Mouse (Mus musculus): ENCODE data around the gene Bglap. TPM values are rescaled to one million over a fixed set of nuclear protein-coding genes. Genes with fewer than 3 reads are reported as not detected.
"Not testable (repeated sequence)": the region's sequence is repeated elsewhere in the genome, so short reads cannot be mapped to it uniquely, and the experiment has no call there.

The Bglap gene
- total RNA-seq (2022), result not detected

- no peak for DNase-seq (ENCODE audit: low spot score)
Observed at GRCm38 (mm10) chr3:88384364-88384763, at the start of gene Bglap. TSS of gene Bglap (minus strand) at chr3:88384464.

- not testable (repeated sequence) for DNase-seq (ENCODE audit: low spot score)
Observed at GRCm38 (mm10) chr3:88428639-88429038, 44.4 kb upstream of the Bglap start.

DNA sequence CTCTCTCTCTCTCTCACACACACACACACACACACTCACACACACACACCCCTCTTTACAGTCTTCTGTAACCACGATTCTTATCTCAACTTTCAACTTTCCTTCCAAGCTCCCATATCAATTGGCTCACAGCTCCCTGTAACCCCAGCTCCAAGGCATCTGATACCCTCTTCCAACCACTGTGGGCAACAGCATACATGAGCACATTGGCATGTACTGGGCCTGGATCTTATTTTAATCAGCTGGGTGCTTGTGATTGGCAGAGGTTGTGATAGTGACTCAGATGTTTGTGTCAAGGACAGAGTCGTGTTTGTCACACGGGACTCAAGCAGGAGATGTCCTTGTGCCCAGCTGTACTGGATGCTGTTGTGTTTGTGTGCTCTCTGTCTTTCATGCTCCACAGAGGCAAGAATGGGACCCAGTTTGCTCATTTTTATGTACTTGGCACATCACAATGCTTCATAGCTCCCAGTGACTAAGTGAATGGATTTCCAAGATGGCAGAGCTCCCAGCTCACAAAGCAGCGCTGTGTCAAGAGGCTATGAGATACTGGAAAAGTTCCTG is 43.2 kb upstream of the Bglap start:
- DNase-seq (ENCODE audit: low spot score), result no peak

DNA sequence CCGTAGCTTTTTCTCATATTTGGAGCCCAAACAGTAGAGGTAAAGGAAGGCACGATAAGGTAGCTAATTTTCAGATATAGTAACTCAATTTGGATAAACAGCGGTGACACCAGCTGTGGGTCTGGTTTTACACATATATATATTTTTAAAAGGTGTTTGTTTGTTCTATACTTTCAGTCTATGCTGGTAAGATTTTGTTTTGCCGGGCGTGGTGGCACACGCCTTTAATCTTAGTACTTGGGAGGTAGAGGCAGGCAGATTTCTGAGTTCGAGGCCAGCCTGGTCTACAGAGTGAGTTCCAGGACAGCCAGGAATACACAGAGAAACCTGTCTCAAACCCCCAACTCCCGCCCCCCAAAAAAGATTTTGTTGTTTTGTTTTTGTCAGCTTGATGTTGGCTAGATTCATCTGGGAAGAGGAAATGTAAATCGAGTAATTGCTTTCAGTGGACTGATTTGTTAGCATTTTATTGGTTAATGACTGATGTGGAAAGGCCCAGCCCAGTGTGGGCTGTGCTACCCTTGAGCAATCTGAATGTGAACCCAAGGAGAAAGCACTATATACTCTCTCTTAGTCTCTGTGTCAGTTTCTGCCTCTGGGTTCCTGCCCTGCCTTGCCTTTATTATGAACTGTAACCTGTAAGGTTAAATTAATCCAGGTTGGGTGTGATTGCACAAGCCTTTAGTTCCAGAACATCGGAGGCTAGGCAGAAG is 41.6 kb upstream of the Bglap start:
- no peak for DNase-seq (ENCODE audit: low spot score)

- DNase-seq (ENCODE audit: low spot score), result no peak
Observed at GRCm38 (mm10) chr3:88425330-88425689, 41.0 kb upstream of the Bglap start.

GRCm38 (mm10) chr3:88424605-88425329 is 40.5 kb upstream of the Bglap start, which contains the start of gene Slc25a44:
TSS of gene Slc25a44 (minus strand) at chr3:88425139.
- DNase-seq (ENCODE audit: low spot score), result peak; percentile 98

- DNase-seq (ENCODE audit: low spot score), result no peak
Observed at GRCm38 (mm10) chr3:88422020-88422720, 37.9 kb upstream of the Bglap start.

DNA sequence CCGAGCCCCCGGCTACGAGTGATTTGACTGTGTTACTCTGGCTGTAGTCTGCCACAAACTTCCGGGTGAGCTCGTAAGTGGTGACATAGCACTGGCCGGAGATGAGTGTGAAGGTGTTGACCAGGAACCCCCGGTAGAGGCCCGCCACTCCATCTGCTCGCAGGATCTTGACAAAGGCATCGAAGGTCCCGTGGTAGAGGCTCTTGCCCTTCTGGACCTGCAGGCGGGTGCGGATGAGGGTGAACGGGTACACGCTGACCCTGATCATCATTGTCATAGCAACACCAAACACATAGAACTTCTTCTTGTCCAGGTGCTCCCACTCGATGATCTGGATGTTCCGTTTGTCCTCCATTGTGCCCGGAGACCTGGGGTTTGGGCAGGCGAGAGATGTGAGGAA is 36.5 kb upstream of the Bglap start:
- no peak for DNase-seq (ENCODE audit: low spot score)

DNA sequence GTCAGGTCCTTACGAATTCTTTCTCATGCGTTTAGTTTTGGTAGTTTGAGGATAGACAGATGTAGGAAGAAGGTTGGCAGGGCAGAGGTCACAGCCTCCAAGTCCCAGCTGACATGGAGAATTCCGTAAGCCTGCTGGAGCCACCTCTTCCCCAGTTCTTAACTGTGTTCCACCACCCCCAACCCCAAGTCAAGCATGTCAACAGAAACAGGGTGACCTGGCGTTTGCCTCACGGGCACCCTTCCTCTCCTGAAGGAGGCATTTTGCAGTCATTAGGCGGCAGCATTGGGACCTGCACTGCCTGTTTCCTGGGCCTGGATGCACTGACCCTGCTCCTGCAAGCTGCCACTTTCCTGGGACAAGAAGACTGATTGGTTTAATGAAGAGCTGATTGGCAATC is 33.8 kb upstream of the Bglap start:
- DNase-seq (ENCODE audit: low spot score), result no peak

- no peak for DNase-seq (ENCODE audit: low spot score)
Observed at GRCm38 (mm10) chr3:88415668-88416067, 31.4 kb upstream of the Bglap start.

DNA sequence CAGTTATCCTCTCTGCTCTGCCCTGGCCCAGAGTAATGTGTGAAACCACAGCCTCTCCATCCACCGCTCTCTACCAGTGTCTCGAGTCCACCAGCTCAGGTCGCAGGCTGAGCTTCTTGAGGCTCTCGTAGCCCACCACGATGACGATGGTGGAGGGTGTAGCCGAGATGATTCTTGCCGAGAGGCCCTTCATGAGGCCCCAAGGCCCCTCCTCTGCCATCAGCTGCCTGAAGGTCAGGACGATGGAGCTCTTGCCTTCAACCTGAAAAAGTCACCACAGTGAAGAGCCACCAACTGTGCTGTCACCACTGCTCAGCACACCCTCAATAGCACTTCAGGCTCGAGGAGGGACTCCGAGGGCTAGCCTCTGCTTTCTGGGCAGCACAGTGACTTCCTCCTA is 28.4 kb upstream of the Bglap start:
- no peak for DNase-seq (ENCODE audit: low spot score)

GRCm38 (mm10) chr3:88411681-88412080 is 27.4 kb upstream of the Bglap start:
- peak; percentile 40 for DNase-seq (ENCODE audit: low spot score)

DNA sequence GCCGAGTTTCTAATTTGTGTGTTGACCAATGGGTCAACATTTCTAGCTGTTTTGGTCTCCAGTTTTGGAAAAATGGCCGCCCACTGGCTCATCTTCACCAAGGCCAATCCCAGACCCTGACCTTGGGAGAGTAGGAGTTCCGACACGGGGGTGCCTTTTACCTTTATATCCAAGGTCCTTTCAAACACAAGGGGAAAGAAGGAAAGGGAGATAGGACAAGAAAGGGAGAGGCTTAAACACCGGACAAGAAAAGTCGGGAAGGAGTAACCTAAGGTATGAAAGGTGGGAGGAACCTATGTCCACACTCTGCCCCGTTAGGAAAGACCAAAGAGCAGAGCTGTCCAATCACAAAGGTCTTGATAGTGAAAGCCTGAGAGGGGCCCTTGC is 26.4 kb upstream of the Bglap start:
- DNase-seq (ENCODE audit: low spot score), result no peak

DNA sequence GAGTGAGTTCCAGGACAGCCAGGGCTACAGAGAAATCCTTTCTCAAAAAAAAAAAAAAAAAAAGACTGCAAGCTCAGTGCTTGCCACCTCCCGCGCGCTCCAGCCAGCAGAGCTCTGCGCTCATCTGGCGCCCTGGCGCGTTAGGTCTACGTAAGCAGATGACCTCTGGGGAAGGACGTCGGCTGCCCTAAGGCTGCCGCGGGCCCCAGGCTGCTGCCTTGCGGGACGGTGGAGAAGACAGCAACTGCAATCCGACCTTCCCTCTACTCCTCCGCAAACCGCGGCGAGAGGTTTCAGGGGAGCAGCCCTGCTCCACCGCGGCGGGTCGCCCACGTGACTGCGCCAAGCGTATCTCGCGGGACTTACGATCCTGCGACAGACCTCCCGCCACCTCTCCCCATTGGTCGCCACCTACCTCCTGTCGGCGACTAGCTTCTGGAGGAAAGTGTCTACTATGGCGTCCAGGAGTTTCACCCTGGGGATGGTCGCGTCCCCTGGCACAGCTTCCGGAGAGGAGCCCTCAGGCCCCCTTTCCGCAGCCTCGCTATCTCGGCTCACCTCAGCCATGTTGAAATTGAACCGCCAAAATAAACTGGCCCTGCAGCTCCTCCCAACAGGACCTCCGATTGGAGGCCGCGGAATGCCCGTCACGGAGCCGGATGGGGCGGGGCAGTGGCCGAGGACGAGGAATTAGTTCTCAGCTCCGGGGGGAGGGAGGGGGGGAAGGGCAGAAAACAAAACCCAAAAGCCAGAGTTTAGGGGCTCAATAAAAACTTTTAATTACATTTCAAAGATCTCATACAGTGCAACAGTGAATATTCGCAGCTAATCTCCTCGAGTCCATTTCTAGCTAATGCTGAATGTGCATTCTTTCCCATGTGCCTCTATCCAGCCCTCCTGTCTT is 25.7 kb upstream of the Bglap start, which contains the start of gene Pmf1:
Gene Pmf1, minus strand, starts transcription at position 591 of the 904 bp plus-strand sequence.
- peak; percentile 94 for DNase-seq (ENCODE audit: low spot score)

- no peak for DNase-seq (ENCODE audit: low spot score)
Observed at GRCm38 (mm10) chr3:88408953-88409352, 24.7 kb upstream of the Bglap start.

DNA sequence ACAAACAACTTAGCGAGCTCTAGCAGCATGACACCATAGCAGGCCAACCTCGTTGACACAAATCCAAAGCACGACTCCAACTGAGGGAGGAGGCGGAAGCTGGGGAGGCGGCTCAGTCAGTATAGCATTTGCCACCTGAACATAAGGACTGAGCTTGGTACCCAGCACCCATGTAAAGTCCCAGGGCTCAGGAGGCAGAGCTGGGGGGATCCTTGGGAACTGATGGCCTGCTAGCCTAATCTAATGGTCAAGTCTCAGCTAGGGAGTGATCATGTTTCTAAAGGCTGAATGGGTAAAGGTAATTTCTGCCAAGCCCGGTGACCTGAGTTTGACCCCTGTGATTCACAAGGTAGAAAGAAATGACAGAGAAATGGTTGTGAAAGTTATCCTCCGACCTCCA is 23.3 kb upstream of the Bglap start:
- no peak for DNase-seq (ENCODE audit: low spot score)

DNA sequence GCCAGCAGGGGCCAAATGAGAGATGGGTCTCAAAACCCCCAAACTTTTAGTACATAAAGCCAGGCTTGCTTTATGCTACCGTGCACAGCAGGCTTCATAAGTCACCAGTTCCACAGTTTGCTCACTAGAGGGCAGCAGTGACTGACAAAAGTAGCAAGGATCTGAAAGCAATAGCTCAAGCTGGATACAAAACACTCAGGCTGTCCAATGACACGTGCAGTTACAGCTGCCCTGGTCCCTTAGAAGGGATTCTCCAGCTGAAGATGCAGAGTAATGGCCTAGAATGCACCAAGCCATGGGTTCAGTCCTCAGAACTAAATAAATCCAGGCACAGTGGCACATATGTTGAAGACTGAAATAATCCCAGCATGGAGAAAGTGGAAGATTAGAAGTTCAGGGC is 22.8 kb upstream of the Bglap start:
- DNase-seq (ENCODE audit: low spot score), result peak; percentile 77

- DNase-seq (ENCODE audit: low spot score), result no peak
Observed at GRCm38 (mm10) chr3:88403522-88404230, 19.4 kb upstream of the Bglap start.

DNA sequence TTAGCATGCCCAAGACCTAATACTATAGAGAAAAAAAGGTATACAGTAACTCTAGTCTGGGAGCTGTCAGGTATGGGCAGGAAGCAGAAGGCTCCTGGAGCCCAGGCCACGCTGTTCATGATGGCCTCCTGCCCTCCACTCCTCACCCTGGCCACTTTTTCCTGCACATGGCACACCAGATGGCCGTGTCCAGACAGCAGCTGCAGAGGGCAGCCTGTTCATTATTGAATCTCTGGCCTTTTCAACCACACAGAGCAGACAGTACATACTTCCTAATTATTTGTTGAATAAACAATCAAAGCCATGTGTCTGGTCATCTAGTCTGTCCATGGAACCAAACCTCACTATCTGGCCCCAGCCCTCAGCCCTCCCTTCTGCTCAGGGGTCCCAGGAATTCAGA is 14.4 kb upstream of the Bglap start:
- DNase-seq (ENCODE audit: low spot score), result no peak

GRCm38 (mm10) chr3:88395742-88396141 is 11.5 kb upstream of the Bglap start:
- no peak for DNase-seq (ENCODE audit: low spot score)

DNA sequence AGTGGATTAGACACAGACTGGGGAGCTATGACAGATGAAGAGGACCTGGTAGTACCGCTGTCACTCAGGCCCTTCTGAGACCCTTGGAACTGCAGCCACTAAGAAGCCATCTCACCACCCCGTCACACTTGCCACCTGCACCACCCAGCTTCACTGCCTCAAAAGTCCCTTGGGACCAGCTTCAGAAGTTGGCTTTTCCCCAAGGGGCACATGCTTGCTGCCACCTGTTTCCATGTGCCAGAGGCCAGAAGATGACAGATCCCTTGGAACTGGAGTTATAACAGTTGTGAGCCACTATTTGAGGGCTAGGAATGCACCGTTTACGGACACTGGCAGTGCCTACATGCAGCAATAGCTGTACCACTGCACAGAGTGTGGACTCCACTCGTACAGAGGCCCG is 11.0 kb upstream of the Bglap start:
- no peak for DNase-seq (ENCODE audit: low spot score)
